Mouse (Mus musculus) limb, embryonic 11.5 days (tissue): ENCODE data around the gene Rtn4rl1. TPM values are rescaled to one million over a fixed set of nuclear protein-coding genes. Genes with fewer than 3 reads are reported as not detected.
A peak's percentile ranks its signal among the peaks of the same experiment; 100 is the strongest.

Experiments used
- ATAC-seq: fragments of 200-750 bp; cut with Nextera tagmentation; 2 replicates; pipeline ENCODE4 v1.8.0; 2017; ENCODE audit warnings: low read depth; ENCODE audit not compliant: insufficient number of reproducible peaks, low FRiP score, low TSS enrichment
- DNase-seq: peaks from one replicate; pipeline ENCODE4 v3.0.0-alpha.2; 2015; ENCODE audit warnings: low spot score
- H3K27ac ChIP-seq: fragments of 300-500 bp; sonication (generic); replicated peaks from 2 replicates; pipeline ENCODE4 v1.5.1; 2014; ENCODE audit warnings: low read depth, mild to moderate bottlenecking, low read length
- H3K27me3 ChIP-seq: fragments of 300-500 bp; sonication (generic); 2 replicates; pipeline ENCODE4 v1.6.1; 2014; ENCODE audit warnings: mild to moderate bottlenecking, low read length, mixed read lengths; ENCODE audit not compliant: control insufficient read depth, insufficient read depth
- H3K36me3 ChIP-seq: fragments of 300-500 bp; sonication (generic); 2 replicates; pipeline ENCODE4 v1.6.1; 2014; ENCODE audit warnings: mild to moderate bottlenecking, low read length, moderate library complexity, mixed read lengths; ENCODE audit not compliant: control insufficient read depth, insufficient read depth
- H3K4me1 ChIP-seq: fragments of 300-500 bp; sonication (generic); 2 replicates; pipeline ENCODE4 v1.6.1; 2014; ENCODE audit warnings: low read length, mixed read lengths; ENCODE audit not compliant: control insufficient read depth, insufficient read depth
- H3K4me2 ChIP-seq: fragments of 300-500 bp; sonication (generic); 2 replicates; pipeline ENCODE4 v1.6.1; 2014; ENCODE audit warnings: low read depth, mild to moderate bottlenecking, moderate library complexity; ENCODE audit not compliant: severe bottlenecking
- H3K4me3 ChIP-seq: fragments of 300-500 bp; sonication (generic); 2 replicates; pipeline ENCODE4 v1.5.1; 2014; ENCODE audit warnings: low read depth, low read length
- H3K9ac ChIP-seq: fragments of 300-500 bp; sonication (generic); 2 replicates; pipeline ENCODE4 v1.6.1; 2014; ENCODE audit warnings: mild to moderate bottlenecking, low read length
- H3K9me3 ChIP-seq: fragments of 300-500 bp; sonication (generic); 2 replicates; pipeline ENCODE4 v1.6.1; 2016; ENCODE audit warnings: low read length; ENCODE audit not compliant: control insufficient read depth
- WGBS: fragments of 180-500 bp; shearing (Covaris S2); extraction: QIAGEN DNeasy Blood & Tissue Kit; methylation state at CpG from one replicate; pipeline ENCODE4 v1.1.7; 2014; 5-methylcytosine and 5-hydroxymethylcytosine counted together
- polyA plus RNA-seq: library from polyadenylated mRNA; unstranded; fragments of >200 nt; fragmentation: Nextera tagmentation; extraction: Ambion mirVana; gene quantifications from 2 replicates; pipeline ENCODE4 v1.2.1, GENCODE M21; 2014

Gene Rtn4rl1
- polyA plus RNA-seq, 1 experiment from 2014 or later, result 0.75 TPM

GRCm38 (mm10) chr11:75154053-75154585 is 39.5 kb upstream of the Rtn4rl1 start:
- no peak for ATAC-seq

DNA sequence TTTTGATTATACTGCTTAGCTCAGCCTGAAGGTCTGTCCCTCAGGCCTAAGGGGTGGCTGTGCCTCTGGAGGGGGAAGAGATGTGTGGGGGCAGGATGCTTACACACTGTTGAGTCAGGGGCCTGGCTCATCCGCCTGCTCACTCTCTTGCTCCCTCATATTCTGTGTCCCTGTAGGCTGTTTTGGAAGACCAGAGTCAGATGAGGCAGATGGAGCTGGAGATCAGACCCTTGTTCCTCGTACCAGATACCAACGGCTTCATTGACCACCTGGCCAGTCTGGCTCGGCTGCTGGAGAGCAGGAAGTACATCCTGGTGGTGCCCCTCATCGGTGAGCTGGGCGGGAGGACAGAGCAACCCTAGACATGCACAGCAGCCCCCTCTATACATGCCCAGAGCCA is 37.6 kb upstream of the Rtn4rl1 start:
- Histone ChIP-seq H3K9me3 (no peaks in the 10 kb centered on the region), H3K4me2 (no peak overlapping the region), H3K36me3 (peaks cover 5% of the 10 kb centered on the region; the same call in 1 of the 2 replicates), H3K9ac (peak overlapping the region; percentile 22; the same call in 1 of the 2 replicates), H3K27me3 (no peaks in the 10 kb centered on the region), H3K4me3 (no peak overlapping the region), H3K4me1 (peaks cover 21% of the 10 kb centered on the region), H3K27ac (peak overlapping the region; percentile 38; the same call in 1 of the 2 replicates)
- ATAC-seq (no peak), DNase-seq (no peak)
- 47% methylated on average over 6 of the region's 6 CpGs for WGBS

More at GRCm38 (mm10) chr11:75154053-75154585, 39.5 kb upstream of the Rtn4rl1 start:
- Histone ChIP-seq H3K27ac (no peak overlapping the region), H3K27me3 (no peaks in the 10 kb centered on the region), H3K9me3 (no peaks in the 10 kb centered on the region), H3K4me3 (no peak overlapping the region), H3K4me2 (no peak overlapping the region), H3K36me3 (peaks cover 5% of the 10 kb centered on the region; the same call in 1 of the 2 replicates), H3K9ac (no peak overlapping the region), H3K4me1 (peaks cover 21% of the 10 kb centered on the region)
- WGBS, result 82% methylated on average over 6 of the region's 6 CpGs
- DNase-seq, result no peak

GRCm38 (mm10) chr11:75156416-75156815 is 37.2 kb upstream of the Rtn4rl1 start:
- Histone ChIP-seq H3K27me3 (no peaks in the 10 kb centered on the region), H3K36me3 (peaks cover 7% of the 10 kb centered on the region; the same call in 1 of the 2 replicates), H3K27ac (peak overlapping the region; percentile 38; the same call in 1 of the 2 replicates), H3K4me2 (no peak overlapping the region), H3K9ac (peak overlapping the region; percentile 22; the same call in 1 of the 2 replicates), H3K4me1 (peaks cover 21% of the 10 kb centered on the region), H3K4me3 (no peak overlapping the region), H3K9me3 (no peaks in the 10 kb centered on the region)
- DNase-seq, result no peak
- no peak for ATAC-seq
- 38% methylated on average over 5 of the region's 5 CpGs for WGBS

DNA sequence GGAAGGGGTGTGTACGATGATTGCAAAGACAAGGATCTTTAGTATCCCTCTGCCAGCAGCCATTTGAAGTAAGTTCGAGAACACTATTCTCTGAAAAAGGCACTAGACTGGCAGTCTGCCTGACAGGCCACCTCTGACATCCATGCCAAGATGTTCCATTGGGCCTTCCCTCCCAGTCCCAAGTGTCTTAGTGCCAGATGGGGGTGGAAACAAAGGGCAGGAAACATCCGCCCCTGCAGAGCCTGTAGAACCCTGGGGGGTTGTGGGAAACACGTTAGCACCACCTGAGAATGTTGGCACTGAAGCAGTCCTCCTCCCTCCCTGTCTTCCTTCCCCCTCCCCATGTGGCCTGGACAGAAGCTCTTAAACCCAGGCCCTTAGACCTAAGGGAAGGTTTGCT is 36.5 kb upstream of the Rtn4rl1 start:
- Histone ChIP-seq H3K9me3 (no peaks in the 10 kb centered on the region), H3K9ac (peak overlapping the region; percentile 30; the same call in 1 of the 2 replicates), H3K4me3 (no peak overlapping the region), H3K27ac (no peak overlapping the region), H3K27me3 (no peaks in the 10 kb centered on the region), H3K4me1 (peaks cover 21% of the 10 kb centered on the region), H3K4me2 (no peak overlapping the region), H3K36me3 (peaks cover 7% of the 10 kb centered on the region; the same call in 1 of the 2 replicates)
- ATAC-seq (no peak), DNase-seq (no peak)
- 38% methylated on average over 4 of the region's 4 CpGs for WGBS

- Histone ChIP-seq H3K9me3 (no peaks in the 10 kb centered on the region), H3K4me2 (no peak overlapping the region), H3K27ac (no peak overlapping the region), H3K4me1 (peaks cover 21% of the 10 kb centered on the region), H3K4me3 (no peak overlapping the region), H3K27me3 (no peaks in the 10 kb centered on the region), H3K9ac (no peak overlapping the region), H3K36me3 (peaks cover 7% of the 10 kb centered on the region)
- DNase-seq (no peak), ATAC-seq (no peak)
- 24% methylated on average over 2 of the region's 2 CpGs for WGBS
These were observed 35.7 kb upstream of the Rtn4rl1 start for GRCm38 (mm10) chr11:75157901-75158300.

- Histone ChIP-seq H3K27ac (no peak overlapping the region), H3K9me3 (no peaks in the 10 kb centered on the region), H3K36me3 (peaks cover 7% of the 10 kb centered on the region), H3K4me3 (no peak overlapping the region), H3K9ac (no peak overlapping the region), H3K4me1 (peaks cover 21% of the 10 kb centered on the region), H3K27me3 (no peaks in the 10 kb centered on the region), H3K4me2 (no peak overlapping the region)
- WGBS, result 95% methylated on average over 14 of the region's 14 CpGs
- ATAC-seq (no peak), DNase-seq (no peak)
These were observed 35.2 kb upstream of the Rtn4rl1 start for GRCm38 (mm10) chr11:75158432-75158831.

- Histone ChIP-seq H3K4me1 (peaks cover 21% of the 10 kb centered on the region), H3K27ac (no peak overlapping the region), H3K4me2 (no peak overlapping the region), H3K36me3 (peaks cover 5% of the 10 kb centered on the region; the same call in 1 of the 2 replicates), H3K4me3 (no peak overlapping the region), H3K9me3 (no peaks in the 10 kb centered on the region), H3K9ac (no peak overlapping the region), H3K27me3 (peaks cover 7% of the 10 kb centered on the region)
- DNase-seq, result no peak
- WGBS, result 61% methylated on average over 2 of the region's 2 CpGs
- no peak for ATAC-seq
These were observed 34.0 kb upstream of the Rtn4rl1 start for GRCm38 (mm10) chr11:75159564-75159963.

GRCm38 (mm10) chr11:75160954-75161353 is 32.6 kb upstream of the Rtn4rl1 start:
- Histone ChIP-seq H3K36me3 (peaks cover 4% of the 10 kb centered on the region; the same call in 1 of the 2 replicates), H3K4me1 (peaks cover 26% of the 10 kb centered on the region), H3K4me2 (no peak overlapping the region), H3K4me3 (no peak overlapping the region), H3K9me3 (no peaks in the 10 kb centered on the region), H3K27ac (no peak overlapping the region), H3K9ac (no peak overlapping the region), H3K27me3 (peaks cover 21% of the 10 kb centered on the region)
- ATAC-seq (no peak), DNase-seq (no peak)
- WGBS, result 89% methylated on average over 7 of the region's 7 CpGs
